Mouse (Mus musculus) lung, embryonic 16.5 days (tissue): ENCODE results near the gene Tbxas1. TPM values are rescaled to one million over a fixed set of nuclear protein-coding genes. Genes with fewer than 3 reads are reported as not detected.

Source experiments
- ATAC-seq: fragments of 200-750 bp; cut with Nextera tagmentation; 2 replicates; pipeline ENCODE4 v1.8.0; 2017; ENCODE audit warnings: low read depth, mild to moderate bottlenecking, moderate library complexity
- H3K27ac ChIP-seq: fragments of 300-500 bp; sonication (generic); 2 replicates; pipeline ENCODE4 v1.5.1; 2014; ENCODE audit warnings: mild to moderate bottlenecking, control low read depth, low read length
- H3K27me3 ChIP-seq: fragments of 300-500 bp; sonication (generic); 2 replicates; pipeline ENCODE4 v1.6.1; 2014; ENCODE audit warnings: low read depth, low read length, mixed read lengths; ENCODE audit not compliant: control insufficient read depth, insufficient read depth
- H3K36me3 ChIP-seq: fragments of 300-500 bp; sonication (generic); 2 replicates; pipeline ENCODE4 v1.6.1; 2014; ENCODE audit warnings: low read length; ENCODE audit not compliant: control insufficient read depth, insufficient read depth
- H3K4me1 ChIP-seq: fragments of 300-500 bp; sonication (generic); replicated peaks from 2 replicates; pipeline ENCODE4 v1.6.1; 2014; ENCODE audit warnings: low read length, mixed read lengths; ENCODE audit not compliant: control insufficient read depth, insufficient read depth
- H3K4me2 ChIP-seq: fragments of 300-500 bp; sonication (generic); 2 replicates; pipeline ENCODE4 v1.6.1; 2014; ENCODE audit warnings: low read depth, low read length, control low read depth
- H3K4me3 ChIP-seq: fragments of 300-500 bp; sonication (generic); 2 replicates; pipeline ENCODE4 v1.5.1; 2014; ENCODE audit warnings: mild to moderate bottlenecking, low read length, control low read depth
- H3K9ac ChIP-seq: fragments of 300-500 bp; sonication (generic); 2 replicates; pipeline ENCODE4 v1.6.1; 2014; ENCODE audit warnings: low read length, control low read depth
- H3K9me3 ChIP-seq: fragments of 300-500 bp; sonication (generic); 2 replicates; pipeline ENCODE4 v1.6.1; 2016; ENCODE audit warnings: low read length; ENCODE audit not compliant: control insufficient read depth
- WGBS: fragments of 180-500 bp; shearing (Covaris S2); extraction: QIAGEN DNeasy Blood & Tissue Kit; methylation state at CpG from one replicate; pipeline ENCODE4 v1.1.7; 2014; 5-methylcytosine and 5-hydroxymethylcytosine counted together
- polyA plus RNA-seq: library from polyadenylated mRNA; unstranded; fragments of >200 nt; fragmentation: Nextera tagmentation; extraction: Ambion mirVana; gene quantifications from 2 replicates; pipeline ENCODE4 v1.2.1, GENCODE M21; 2015

Tbxas1 gene
- polyA plus RNA-seq, 1 experiment from 2014 or later: 3.9 TPM

- no peak overlapping the region for H3K27ac ChIP-seq
- no peaks in the 10 kb centered on the region for H3K36me3 ChIP-seq
- no peak for ATAC-seq
- H3K9ac ChIP-seq: no peak overlapping the region
- no peak overlapping the region for H3K4me2 ChIP-seq
- H3K4me1 ChIP-seq: peaks cover 2% of the 10 kb centered on the region; the same call in 1 of the 2 replicates
- no peaks in the 10 kb centered on the region for H3K27me3 ChIP-seq
- 53% methylated on average over 3 of the region's 3 CpGs for WGBS
- no peak overlapping the region for H3K4me3 ChIP-seq
- H3K9me3 ChIP-seq: no peaks in the 10 kb centered on the region
Observed at GRCm38 (mm10) chr6:38928489-38928888, 53.3 kb downstream of the Tbxas1 start.

- Histone ChIP-seq H3K27me3 (no peaks in the 10 kb centered on the region), H3K9ac (no peak overlapping the region), H3K36me3 (no peaks in the 10 kb centered on the region), H3K4me1 (no peaks in the 10 kb centered on the region), H3K4me3 (no peak overlapping the region), H3K27ac (no peak overlapping the region), H3K9me3 (no peaks in the 10 kb centered on the region), H3K4me2 (no peak overlapping the region)
- WGBS: 67% methylated on average over 2 of the region's 2 CpGs
- ATAC-seq: no peak
Observed at GRCm38 (mm10) chr6:38936009-38936408, 60.8 kb downstream of the Tbxas1 start.

GRCm38 (mm10) chr6:38938421-38938820 lies 63.2 kb downstream of the Tbxas1 start:
- H3K36me3 ChIP-seq: no peaks in the 10 kb centered on the region
- no peak overlapping the region for H3K4me2 ChIP-seq
- WGBS: 31% methylated on average over 6 of the region's 6 CpGs
- no peaks in the 10 kb centered on the region for H3K27me3 ChIP-seq
- H3K4me3 ChIP-seq: no peak overlapping the region
- H3K9me3 ChIP-seq: 0 out of 2 replicates have a peak, but pooled peaks cover 2% of the 10 kb centered on the region
- H3K9ac ChIP-seq: no peak overlapping the region
- no peak for ATAC-seq
- no peaks in the 10 kb centered on the region for H3K4me1 ChIP-seq
- no peak overlapping the region for H3K27ac ChIP-seq

GRCm38 (mm10) chr6:38939096-38939495 lies 63.9 kb downstream of the Tbxas1 start:
- Histone ChIP-seq H3K36me3 (no peaks in the 10 kb centered on the region), H3K9me3 (0 out of 2 replicates have a peak, but pooled peaks cover 2% of the 10 kb centered on the region), H3K27ac (no peak overlapping the region), H3K4me1 (no peaks in the 10 kb centered on the region), H3K27me3 (no peaks in the 10 kb centered on the region), H3K9ac (no peak overlapping the region), H3K4me3 (no peak overlapping the region), H3K4me2 (no peak overlapping the region)
- no peak for ATAC-seq
- WGBS: 70% methylated on average over 4 of the region's 4 CpGs

GRCm38 (mm10) chr6:38941016-38941415 lies 65.8 kb downstream of the Tbxas1 start:
- no peaks in the 10 kb centered on the region for H3K27me3 ChIP-seq
- 84% methylated on average over 1 of the region's 1 CpGs for WGBS
- H3K4me1 ChIP-seq: no peaks in the 10 kb centered on the region
- H3K4me3 ChIP-seq: no peak overlapping the region
- ATAC-seq: no peak
- H3K4me2 ChIP-seq: no peak overlapping the region
- H3K9ac ChIP-seq: no peak overlapping the region
- H3K36me3 ChIP-seq: no peaks in the 10 kb centered on the region
- 0 out of 2 replicates have a peak, but pooled peaks cover 2% of the 10 kb centered on the region for H3K9me3 ChIP-seq
- H3K27ac ChIP-seq: no peak overlapping the region

- no peak overlapping the region for H3K27ac ChIP-seq
- H3K4me1 ChIP-seq: no peaks in the 10 kb centered on the region
- H3K9me3 ChIP-seq: 0 out of 2 replicates have a peak, but pooled peaks cover 2% of the 10 kb centered on the region
- H3K4me2 ChIP-seq: no peak overlapping the region
- no peak overlapping the region for H3K9ac ChIP-seq
- no peak overlapping the region for H3K4me3 ChIP-seq
- ATAC-seq: no peak
- WGBS: 83% methylated on average over 3 of the region's 3 CpGs
- no peaks in the 10 kb centered on the region for H3K36me3 ChIP-seq
- H3K27me3 ChIP-seq: no peaks in the 10 kb centered on the region
Observed at GRCm38 (mm10) chr6:38942771-38943170, 67.6 kb downstream of the Tbxas1 start.

- Histone ChIP-seq H3K4me3 (no peak overlapping the region), H3K27ac (no peak overlapping the region), H3K4me2 (no peak overlapping the region), H3K4me1 (peaks cover 3% of the 10 kb centered on the region), H3K9me3 (0 out of 2 replicates have a peak, but pooled peaks cover 2% of the 10 kb centered on the region), H3K36me3 (no peaks in the 10 kb centered on the region), H3K9ac (no peak overlapping the region), H3K27me3 (no peaks in the 10 kb centered on the region)
- ATAC-seq: no peak
- 78% methylated on average over 8 of the region's 8 CpGs for WGBS
Observed at GRCm38 (mm10) chr6:38944392-38944791, 69.2 kb downstream of the Tbxas1 start.

- no peak overlapping the region for H3K4me3 ChIP-seq
- H3K4me1 ChIP-seq: peaks cover 7% of the 10 kb centered on the region
- no peaks in the 10 kb centered on the region for H3K36me3 ChIP-seq
- no peak overlapping the region for H3K9ac ChIP-seq
- 0 out of 2 replicates have a peak, but pooled peaks cover 2% of the 10 kb centered on the region for H3K9me3 ChIP-seq
- ATAC-seq: no peak
- no peak overlapping the region for H3K4me2 ChIP-seq
- H3K27ac ChIP-seq: no peak overlapping the region
- 78% methylated on average over 7 of the region's 7 CpGs for WGBS
- no peaks in the 10 kb centered on the region for H3K27me3 ChIP-seq
Observed at GRCm38 (mm10) chr6:38944826-38945225, 69.6 kb downstream of the Tbxas1 start.

- 78% methylated on average over 3 of the region's 3 CpGs for WGBS
Observed at GRCm38 (mm10) chr6:38945681-38946080, 70.5 kb downstream of the Tbxas1 start.

GRCm38 (mm10) chr6:38947282-38947681 lies 72.1 kb downstream of the Tbxas1 start:
- Histone ChIP-seq H3K27me3 (no peaks in the 10 kb centered on the region), H3K4me2 (no peak overlapping the region), H3K9me3 (0 out of 2 replicates have a peak, but pooled peaks cover 2% of the 10 kb centered on the region), H3K4me1 (peaks cover 19% of the 10 kb centered on the region), H3K9ac (no peak overlapping the region), H3K27ac (no peak overlapping the region), H3K4me3 (no peak overlapping the region), H3K36me3 (no peaks in the 10 kb centered on the region)
- 72% methylated on average over 4 of the region's 4 CpGs for WGBS
- ATAC-seq: no peak

More at GRCm38 (mm10) chr6:38945681-38946080, 70.5 kb downstream of the Tbxas1 start:
- Histone ChIP-seq H3K4me3 (no peak overlapping the region), H3K36me3 (no peaks in the 10 kb centered on the region), H3K9me3 (0 out of 2 replicates have a peak, but pooled peaks cover 2% of the 10 kb centered on the region), H3K9ac (no peak overlapping the region), H3K27ac (no peak overlapping the region), H3K4me1 (peaks cover 12% of the 10 kb centered on the region), H3K4me2 (no peak overlapping the region), H3K27me3 (no peaks in the 10 kb centered on the region)
- no peak for ATAC-seq
